Mouse (Mus musculus) olfactory bulb, adult 2 months (tissue): Measurements from ENCODE around the gene Fbl.

Experiments
- CTCF ChIP-seq: fragments of 200-500 bp; IDR thresholded peaks from 2 replicates; pipeline ENCODE4 v1.5.1; 2012; ENCODE audit warnings: low read depth, mild to moderate bottlenecking, low read length, moderate library complexity; ENCODE audit not compliant: insufficient read depth
- POLR2A ChIP-seq: fragments of 200-500 bp; IDR thresholded peaks from 2 replicates; pipeline ENCODE4 v1.6.1; 2012; ENCODE audit warnings: mild to moderate bottlenecking, low read depth, low read length, moderate library complexity; ENCODE audit not compliant: insufficient read depth

GRCm38 (mm10) chr7:28185884-28186283 lies 16.4 kb downstream of the Fbl start:
- TF ChIP-seq POLR2A: no peak
- TF ChIP-seq CTCF: no peak
